Mouse (Mus musculus) cerebellum, adult 8-10 months (tissue): ENCODE data around the gene Chd9.

Experiments
- DNase-seq: peaks from one replicate; pipeline ENCODE4 v3.0.0; 2022

Gene Chd9

DNA sequence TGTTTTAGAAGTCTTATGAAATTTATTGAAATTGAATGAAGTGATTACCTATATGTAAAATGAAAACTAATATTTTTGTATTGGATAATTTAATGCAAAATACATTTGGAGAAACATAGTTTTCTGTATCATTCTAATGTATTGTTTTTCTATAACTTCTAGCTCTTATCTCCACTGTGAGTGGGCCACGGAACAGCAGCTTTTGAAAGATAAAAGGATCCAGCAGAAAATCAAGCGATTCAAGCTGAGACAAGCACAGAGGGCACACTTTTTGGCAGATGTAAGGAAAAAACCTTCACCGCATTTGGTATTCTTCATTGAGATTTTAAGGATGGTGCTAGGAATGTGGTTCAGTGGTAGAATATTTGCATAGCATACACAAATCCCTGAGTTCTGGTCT, 150.6 kb downstream of the Chd9 start:
- no peak for DNase-seq

DNA sequence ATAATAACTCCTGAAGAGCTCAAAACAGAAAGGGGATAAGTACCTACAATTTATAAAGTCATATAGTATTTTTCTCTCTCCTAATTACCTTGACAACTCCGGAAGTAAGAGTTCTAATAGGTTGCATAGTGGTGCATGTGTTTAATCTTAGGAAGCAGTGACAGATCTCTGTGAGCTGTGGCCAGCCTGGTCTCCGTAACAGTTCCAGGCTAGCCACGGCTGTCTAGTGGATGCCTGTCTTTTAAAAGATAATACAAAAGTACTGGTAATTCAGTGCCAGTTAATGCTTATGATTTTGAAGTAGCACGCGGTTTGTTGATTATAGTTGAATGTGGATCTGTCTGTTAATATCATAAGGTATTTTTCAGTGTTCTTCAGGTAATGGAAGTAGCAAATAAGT, 151.1 kb downstream of the Chd9 start:
- DNase-seq = no peak

DNA sequence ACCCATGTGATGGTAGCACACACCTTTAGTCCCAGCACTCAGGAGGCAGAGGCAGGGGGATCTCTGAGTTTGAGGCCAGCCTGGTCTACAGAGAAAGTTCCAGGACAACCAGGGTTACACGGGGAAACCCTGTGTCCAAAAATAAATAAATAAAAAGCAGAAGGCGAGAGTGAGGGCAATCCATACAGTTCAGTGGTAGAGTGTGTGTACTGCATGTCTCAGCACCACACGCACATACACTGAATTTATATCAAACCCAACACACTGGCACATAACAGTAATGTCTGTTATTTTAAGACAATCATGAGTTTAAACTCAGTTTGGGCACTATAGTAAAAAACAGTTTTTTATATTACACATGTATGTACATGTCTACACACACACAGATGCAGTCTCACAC, 153.9 kb downstream of the Chd9 start:
- DNase-seq = no peak

DNA sequence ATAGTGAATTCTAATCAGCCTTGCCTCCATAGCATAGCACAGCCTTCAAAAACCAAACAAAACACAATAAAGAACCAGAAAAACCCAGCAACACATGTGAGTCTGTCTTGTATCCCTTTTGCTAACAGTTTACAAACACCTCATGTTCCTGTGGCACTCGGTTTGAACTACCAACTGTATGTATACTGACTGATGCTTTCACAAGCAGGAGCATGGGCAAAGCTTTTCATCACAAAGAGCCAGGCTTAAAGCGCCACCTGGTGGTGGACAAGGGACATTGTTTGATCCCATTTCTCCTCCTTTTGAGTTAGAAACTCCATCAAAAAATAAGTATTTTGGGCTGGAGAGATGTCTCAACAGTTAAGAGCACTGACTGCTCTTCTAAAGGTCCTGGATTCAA, 191.6 kb downstream of the Chd9 start:
- peak; percentile 70 for DNase-seq

DNA sequence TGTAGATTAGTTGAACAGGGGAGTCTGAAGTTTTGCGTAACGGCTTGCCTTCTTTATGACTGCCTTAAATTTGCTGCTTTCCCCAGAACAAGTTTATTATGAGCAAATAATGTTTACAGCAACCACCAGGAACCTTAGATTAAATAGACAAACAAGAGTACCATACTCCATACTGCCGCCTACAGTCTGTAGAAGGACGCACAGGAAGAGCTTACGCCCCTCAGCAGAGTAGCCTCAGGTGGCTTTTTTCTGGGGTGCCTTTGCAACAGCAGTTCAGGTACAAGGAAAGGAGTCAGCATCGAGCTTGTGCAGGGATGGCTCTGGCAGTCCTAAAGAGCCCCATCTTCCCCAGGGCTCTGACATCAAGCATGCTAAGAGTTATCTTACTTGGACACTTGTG, 206.3 kb downstream of the Chd9 start:
- DNase-seq = no peak

DNA sequence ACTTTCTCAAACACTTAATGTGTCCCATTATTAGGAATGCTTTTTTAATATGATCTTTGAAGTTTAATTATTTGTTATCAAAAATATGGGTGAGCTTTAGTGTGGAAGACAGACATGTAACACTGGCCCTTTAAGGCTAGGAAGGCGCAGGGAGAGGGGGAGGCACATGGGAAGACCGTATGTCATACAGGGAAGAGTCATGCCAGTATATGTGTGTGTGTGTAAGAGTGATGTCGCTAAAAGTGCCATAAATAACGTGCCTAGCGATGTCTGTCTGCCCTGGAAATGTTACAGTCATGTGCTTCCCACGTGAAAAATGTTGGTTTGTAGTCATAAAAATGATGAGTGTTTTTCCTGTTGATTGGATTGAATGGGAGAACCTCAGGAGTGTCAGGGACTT, 208.8 kb downstream of the Chd9 start:
- no peak for DNase-seq

DNA sequence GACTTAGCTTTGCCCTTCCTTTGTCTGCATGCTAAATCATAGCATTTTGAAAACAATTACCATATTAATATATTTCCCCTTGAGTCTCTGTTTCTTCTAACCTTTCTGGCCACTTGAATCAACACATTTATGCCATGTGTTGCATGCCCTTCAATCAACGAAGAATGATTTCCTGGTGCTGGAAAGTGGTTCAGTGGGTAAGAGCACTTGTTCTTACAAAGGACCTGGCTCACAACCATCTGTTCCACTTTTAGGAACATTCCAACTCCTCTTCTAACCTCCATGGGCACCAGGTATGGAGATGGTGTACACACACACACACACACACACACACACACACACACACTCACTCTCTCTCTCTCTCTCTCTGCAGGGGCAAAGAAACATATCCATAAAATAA, 210.5 kb downstream of the Chd9 start:
- DNase-seq = no peak

DNA sequence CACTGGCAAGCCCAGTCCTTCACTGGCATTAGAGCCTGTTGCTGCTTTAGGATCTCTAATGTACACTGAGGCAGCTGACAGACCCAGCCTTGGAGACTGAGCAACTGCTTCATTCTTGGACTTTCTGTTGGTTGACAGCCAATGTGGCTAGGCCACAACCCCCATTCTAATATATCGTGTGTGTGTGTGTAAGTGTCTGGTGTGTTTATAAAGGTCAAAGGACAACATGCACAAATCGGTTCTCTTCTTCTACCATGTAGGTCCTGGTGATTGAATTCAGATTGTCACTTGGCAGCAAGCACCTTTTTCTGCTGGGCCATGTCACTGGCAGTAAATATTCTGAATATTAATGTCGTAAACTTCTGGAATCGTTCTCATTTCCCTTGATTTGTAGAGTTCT, 218.2 kb downstream of the Chd9 start:
- DNase-seq = no peak

DNA sequence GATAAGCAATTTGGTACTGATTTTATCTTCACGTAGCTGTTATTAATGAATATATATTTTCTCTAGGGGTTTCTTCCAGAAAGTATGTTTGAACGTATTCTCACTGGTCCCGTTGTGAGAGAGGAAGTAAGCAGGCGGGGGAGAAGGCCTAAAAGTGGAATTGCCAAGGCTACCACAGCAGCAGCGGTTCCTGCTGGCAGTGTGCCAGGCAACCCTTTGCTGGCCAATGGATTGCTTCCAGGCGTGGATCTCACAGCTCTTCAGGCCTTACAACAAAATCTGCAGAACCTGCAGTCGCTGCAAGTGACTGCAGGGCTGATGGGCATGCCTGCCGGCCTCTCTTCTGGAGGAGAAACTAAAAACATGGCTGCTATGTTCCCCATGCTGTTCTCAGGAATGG, 222.9 kb downstream of the Chd9 start:
- peak; percentile 60 for DNase-seq

DNA sequence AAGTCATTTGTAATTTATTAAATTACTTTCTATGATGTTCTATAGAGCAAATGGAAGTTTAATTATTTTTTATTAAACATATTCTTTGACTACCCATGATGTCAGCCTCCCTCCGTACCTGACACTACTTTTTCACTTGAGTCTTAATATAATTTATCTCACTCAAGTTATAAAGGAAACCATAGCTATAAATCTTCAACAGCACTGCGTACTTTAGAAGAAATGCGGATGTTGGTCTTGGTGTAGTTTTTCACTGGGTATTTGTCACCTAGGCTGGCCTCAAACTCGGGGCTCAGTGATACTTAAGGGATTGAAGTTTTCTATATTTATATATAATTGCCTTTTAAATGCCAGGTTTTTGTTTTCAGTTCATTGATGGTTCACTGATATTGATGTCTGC, 226.3 kb downstream of the Chd9 start:
- DNase-seq = no peak

DNA sequence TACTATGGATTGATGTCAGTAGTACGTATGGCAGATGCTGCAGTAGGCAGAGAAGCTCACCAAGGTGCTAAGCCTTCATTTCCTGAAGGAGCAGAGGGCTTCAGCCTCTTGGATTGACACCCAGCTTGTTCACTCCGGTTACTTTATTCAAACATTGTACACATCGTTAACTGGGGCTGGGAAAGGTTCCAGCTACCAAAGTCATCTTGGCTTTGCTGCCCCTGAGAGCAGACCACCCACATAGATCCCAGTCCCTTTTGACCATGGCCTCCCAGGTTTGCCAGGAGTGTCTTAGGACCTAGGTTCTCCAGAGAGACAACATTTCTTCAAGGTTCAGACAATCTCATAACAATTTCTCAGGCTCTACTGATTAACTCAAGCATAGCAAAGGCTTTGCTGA, 228.7 kb downstream of the Chd9 start:
- no peak for DNase-seq

DNA sequence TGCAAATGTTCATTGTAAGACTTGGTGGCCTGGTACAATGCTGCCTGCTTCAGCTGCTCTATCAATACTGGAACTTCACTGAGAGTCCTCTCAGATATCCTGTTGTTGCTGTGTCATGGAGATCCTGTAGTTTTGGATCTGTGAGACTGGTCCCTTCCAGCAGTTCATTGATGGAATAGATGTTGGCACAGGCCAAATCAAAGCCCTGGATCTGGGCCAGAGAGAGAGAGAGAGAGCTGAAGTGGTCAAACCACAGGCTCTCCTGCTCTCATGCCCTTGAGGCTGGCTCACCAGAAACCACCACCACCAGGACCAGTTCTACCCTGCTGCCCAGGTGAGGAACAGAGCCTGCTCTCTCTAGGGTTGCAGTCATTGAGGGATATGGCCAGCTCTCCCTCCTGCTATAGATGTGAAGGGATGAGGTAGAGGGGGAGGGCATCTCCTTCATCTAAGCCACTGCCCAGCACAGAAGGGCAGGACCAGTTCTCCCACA, 231.0 kb downstream of the Chd9 start:
- no peak for DNase-seq

DNA sequence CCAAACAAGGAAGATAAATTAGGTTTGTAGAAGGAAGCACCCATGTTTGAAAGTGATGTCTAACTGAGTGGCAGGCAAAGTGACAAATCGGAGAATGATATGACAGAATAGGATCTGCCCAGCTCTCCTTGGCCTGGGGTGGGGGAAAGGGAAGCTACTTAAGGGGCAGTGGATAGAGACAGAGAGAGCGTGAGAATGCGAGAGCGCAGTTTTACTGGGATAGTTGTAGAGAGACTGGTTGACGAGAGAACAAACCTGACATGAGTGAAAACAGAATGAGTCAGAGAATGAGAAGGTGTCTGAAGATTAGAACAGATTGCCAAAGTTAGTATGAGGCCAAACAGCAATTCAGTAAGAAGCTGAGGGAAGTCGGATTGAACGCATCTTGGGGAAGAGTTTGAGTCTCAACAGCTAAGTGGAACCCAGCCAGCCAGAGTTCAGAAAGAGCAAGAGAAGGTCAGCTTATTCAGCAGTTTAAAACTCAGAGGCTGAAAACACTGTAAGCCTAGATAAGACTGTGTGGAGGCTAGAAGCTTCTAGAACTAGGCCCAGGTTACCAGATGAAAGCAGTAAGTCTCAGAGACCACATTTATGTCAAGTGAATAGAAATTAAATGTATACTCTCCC, 231.8 kb downstream of the Chd9 start:
- DNase-seq = no peak

DNA sequence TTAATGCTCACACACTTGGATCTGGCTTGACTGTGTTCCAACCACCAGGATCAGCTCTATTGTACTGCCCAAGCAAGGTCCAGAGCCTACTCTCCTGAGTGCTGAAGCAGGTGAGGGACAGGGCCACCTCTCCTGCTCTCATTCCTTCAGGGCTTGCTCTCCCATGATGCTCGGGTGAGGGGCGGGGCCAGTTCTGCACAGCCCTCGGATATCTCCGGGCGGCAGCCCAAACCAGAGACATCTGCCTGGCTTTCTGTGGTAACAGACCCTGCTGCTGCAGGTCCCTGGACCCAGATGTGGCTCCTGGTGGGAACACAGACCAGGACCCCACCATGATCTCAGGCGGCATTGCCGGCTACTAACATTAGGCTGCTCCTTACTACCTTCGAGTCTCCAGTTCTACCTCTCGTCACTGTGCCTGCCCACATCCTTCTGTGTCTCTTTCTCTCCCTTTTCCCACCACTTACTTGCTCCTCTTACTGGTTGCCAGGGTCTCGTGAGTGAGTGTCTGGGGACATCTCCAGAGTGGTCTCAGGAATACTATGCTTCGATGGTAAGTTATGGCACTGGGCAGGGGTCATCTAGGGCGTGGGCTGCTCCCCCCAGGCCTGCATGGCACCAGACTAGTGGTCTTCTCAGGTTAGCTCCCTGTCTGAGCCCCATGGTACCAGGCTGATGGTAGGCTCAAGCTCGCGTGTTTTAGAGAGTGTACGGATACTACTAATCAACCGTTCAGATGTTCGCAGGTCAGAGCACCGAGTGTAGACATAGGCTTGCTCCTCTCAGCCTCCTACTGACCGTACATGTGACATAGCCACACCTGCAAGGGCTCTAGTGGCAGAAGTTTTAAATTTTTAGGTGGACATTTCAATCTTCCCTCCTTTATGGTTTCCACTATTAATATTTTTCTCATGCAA, 232.7 kb downstream of the Chd9 start:
- DNase-seq = no peak

DNA sequence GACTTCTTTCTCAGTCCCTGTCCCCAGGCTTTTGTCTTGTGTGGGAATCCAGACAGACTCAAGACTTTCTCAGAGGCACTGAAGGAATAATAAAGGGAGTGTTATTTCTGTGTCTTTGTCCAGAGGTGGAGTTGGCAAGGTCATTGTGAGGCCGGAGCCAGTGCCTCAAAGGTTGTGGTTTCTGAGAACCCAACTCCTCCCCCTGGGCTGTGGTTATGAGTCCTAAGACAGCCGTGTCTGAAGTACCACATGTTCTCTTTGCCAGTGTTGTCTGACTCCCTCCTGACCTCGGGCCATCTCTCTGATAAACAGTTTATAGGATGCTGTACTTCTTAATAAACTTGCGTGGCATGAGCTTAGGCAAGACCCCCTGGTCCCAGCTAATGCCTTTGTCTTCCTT, 237.0 kb downstream of the Chd9 start:
- no peak for DNase-seq

DNA sequence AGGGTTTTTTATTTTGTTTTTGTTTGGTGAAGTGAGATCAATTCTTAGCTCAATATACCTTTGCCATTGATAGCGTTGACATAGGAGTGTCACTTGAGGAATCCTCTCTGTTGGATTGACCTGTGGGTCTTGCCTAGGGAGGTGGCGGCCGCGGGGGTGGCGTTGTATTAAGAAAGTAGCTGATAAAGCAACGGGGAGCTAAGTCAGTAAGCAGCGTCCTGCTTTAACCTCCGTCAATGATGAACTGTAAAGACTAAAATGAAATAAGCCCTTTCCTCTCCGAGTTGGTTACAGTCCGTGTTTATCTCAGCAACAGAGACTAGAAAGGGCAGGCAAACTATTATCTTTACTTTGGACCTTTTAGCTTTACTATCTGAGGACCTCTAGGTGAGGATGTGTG, 241.3 kb downstream of the Chd9 start:
- DNase-seq = peak; percentile 24

DNA sequence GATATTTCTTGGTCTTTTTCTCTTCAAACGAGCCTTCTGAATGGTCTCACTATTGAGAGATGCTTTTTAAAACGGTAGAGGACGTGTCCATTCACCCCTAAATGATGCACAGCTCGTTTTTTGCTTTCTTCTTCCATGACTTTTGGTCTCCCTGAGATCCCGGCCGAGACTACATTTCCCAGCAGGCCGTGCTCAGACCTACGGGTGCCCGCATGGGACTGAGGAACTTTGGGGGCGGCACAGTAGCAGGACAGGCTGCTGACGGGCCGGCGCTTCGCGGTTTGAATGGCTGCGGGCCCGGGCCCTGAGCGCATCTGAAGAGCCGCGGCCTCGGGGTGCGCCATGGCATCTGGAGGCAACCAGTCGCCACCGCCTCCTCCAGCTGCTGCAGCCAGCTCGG, 241.7 kb downstream of the Chd9 start, which contains the start of gene Rbl2:
Gene Rbl2 (plus strand): TSS at position 224 of the 400 bp plus-strand sequence.
- DNase-seq = peak; percentile 94

DNA sequence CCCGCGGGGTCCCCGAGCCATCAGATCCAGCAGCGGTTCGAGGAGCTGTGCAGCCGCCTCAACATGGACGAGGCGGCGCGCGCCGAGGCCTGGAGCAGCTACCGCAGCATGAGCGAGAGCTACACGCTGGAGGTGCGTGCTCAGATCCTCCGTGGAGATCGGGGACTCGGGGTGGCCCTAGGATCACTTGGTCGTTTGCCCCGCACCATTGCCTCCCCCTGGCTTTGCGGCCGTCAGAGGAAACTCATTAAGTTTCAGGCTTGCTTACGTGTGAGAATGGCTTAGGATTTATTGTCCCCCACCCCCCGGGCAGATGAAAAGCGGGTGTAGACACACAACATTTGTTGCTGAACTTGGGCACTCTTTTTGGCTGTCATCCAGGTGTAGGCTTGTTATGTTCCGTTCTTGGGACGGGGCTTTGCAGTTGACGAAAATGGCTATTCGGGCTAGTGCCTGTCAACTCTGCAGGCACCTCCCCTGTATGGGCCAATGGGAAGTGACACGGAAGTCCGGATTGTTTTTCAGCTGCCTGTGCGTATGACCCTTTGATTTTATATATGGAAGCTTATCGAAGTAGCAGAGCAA, 242.2 kb downstream of the Chd9 start:
- peak; percentile 52 for DNase-seq

DNA sequence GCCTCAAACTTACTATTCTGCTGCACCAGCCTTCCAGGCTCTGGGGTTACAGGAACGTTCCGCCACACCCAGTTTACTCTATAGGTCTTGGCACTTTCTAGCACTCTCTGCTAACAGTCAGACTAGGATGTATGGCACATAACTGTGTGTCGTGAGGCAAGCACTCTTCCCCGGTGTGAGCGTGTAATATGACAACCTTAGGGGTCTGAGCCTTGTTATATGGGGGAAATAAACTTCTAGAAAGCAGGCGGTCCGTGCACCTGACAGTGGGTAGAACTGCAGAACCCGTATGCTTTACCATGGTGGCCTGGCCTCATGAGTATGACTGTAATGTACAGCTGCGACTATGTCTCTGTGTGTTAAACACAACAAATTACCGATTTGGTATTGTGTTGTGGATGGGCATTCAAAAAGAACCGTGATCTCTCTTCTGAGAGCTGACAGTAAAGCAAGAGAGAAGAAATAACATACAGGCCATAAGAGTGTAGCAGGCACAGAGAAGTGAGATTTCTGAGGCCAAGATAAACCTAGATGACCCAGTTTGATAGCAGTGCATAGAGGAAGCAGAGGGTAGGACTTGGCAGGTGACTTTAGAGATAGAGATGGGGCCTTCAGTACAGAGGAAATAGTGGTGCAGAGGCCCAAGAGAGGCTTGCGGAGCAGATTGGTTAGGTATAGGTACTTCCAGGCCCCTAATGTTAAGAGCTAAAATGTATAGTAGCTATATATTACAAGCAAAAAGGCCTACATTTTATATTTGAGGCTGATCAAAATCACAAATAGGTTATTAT, 249.1 kb downstream of the Chd9 start:
- no peak for DNase-seq

DNA sequence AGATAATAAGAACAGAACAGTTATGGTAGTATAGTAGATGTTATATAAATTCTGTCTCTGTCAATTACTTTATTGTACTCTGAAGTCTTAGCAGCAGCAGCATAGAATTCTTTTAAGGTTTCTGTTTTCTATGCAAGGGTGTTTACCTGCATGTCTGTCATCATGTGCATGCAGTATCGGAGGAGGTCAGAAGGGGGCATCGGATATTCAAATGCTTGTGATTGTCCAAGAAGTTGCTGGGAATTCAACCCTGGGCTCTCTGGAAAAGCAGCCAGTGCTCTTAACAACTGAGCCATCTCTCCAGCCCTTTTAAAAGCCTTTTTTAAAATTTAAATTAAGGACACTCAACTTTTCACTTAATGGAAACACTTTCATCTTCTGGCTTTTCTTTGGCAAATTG, 251.5 kb downstream of the Chd9 start:
- DNase-seq = no peak

DNA sequence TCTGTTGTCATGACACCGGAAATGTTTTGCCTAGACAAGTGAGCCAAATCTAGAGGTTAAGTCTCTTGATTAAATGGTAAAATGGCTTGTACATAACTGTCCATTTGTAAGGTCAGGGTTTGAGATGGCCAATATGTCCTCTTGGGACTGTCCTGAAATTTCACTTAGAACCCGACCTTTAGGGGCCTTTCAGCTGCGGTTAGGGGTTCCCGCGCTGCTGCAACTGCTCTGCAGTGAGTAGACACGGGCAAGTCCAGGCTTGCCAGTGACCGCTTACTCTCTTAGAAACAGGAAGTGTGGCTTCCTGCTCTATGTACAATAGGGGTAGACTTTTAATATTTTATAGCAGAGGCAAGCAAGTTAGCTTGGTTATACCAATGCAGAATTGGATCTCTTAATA, 253.8 kb downstream of the Chd9 start:
- no peak for DNase-seq

DNA sequence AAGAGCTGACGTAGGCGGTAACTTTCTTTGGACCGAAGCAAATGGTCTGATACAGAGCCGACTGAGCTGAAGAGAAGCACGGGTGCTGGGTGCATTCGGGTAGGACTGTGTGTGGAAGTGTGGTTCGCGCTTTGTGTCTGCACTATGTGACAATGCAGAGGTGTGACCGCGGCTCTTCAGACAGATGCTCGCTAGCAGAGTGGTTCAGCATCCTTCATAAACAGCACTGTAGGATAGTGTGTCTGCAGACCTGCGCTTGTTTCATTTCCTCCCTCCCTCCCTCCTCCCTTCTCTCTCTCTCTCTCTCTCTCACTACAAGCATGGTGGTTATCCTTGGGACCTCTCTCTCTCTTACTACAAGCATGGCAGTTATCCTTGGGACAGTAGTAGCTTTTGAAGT, 254.3 kb downstream of the Chd9 start:
- no peak for DNase-seq

DNA sequence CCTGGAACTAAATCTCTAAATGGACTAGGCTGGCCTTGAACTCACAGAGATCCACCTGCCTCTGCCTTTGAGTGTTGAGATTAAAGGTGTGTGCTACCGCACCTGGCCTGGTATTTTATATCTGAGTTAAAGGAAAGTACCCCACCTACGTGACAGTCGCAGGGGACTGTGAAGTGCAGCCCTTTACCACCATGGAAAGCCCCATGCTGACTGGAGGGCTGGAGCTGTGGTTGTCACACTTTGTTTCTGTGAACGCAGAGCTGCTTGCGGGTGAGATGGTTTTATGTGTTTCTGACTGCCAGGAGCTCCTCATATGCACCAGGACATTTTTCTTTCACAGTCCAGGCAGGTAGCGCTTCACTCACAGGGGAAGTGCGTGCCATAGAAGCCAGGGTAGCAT, 260.3 kb downstream of the Chd9 start:
- no peak for DNase-seq
